Mouse (Mus musculus): Measurements from ENCODE around the gene Sdhc. TPM values are rescaled to one million over a fixed set of nuclear protein-coding genes. Genes with fewer than 3 reads are reported as not detected.

Gene Sdhc
- polyA plus RNA-seq, 1 experiment from 2014 or later, result 334 TPM

DNA sequence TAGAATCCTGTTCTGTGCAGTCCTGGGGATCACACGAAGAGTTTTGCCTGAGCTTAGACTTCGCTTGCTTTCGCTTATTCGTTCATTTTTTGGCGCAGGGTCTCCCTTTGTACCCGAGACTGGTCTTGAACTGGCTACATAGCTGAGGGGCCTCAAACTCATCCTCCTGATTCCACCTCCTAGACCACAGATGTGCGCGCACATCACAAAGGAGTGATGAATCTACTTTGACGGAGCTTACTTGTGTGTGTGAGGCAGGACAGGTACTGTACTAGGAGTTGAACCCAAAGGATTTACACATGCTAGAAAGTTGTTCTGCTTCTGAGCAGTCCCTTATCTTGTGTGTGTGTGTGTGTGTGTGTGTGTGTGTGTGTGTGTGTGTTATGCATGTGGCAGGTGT, 40.4 kb upstream of the Sdhc start:
- no peak overlapping the region for H3K4me3 ChIP-seq (ENCODE audit: low read depth, low read length)
- H3K36me3 ChIP-seq (ENCODE audit: control insufficient read depth, insufficient read depth, low read length), result no peaks in the 10 kb centered on the region
- H3K4me2 ChIP-seq (ENCODE audit: low read depth, low read length), result no peak overlapping the region
- H3K9ac ChIP-seq (replicated peaks; ENCODE audit: low read depth, low read length), result no peak overlapping the region
- 98% methylated on average over 9 of the region's 9 CpGs for WGBS
- no peak overlapping the region for H3K27ac ChIP-seq (ENCODE audit: low read depth, low read length)
- no peak for ATAC-seq (ENCODE audit: low read depth)
- no peaks in the 10 kb centered on the region for H3K9me3 ChIP-seq (ENCODE audit: control insufficient read depth, low read length)
- H3K27me3 ChIP-seq (ENCODE audit: control insufficient read depth, insufficient read depth, low read length), result peaks cover 3% of the 10 kb centered on the region; the same call in 1 of the 2 replicates
- peaks cover 28% of the 10 kb centered on the region for H3K4me1 ChIP-seq (ENCODE audit: control insufficient read depth, insufficient read depth, low read length)

GRCm38 (mm10) chr1:171189476-171190114, 39.2 kb upstream of the Sdhc start:
- Histone ChIP-seq H3K27me3 (ENCODE audit: control insufficient read depth, insufficient read depth, low read length) (no peaks in the 10 kb centered on the region; the same call in 1 of the 2 replicates), H3K27ac (ENCODE audit: low read depth, low read length) (no peak overlapping the region), H3K9me3 (ENCODE audit: control insufficient read depth, low read length) (no peaks in the 10 kb centered on the region), H3K4me1 (ENCODE audit: control insufficient read depth, insufficient read depth, low read length) (peaks cover 20% of the 10 kb centered on the region), H3K9ac (replicated peaks; ENCODE audit: low read depth, low read length) (no peak overlapping the region), H3K4me3 (ENCODE audit: low read depth, low read length) (no peak overlapping the region), H3K4me2 (ENCODE audit: low read depth, low read length) (no peak overlapping the region), H3K36me3 (ENCODE audit: control insufficient read depth, insufficient read depth, low read length) (no peaks in the 10 kb centered on the region)
- 30% methylated on average over 14 of the region's 14 CpGs for WGBS
- 0 out of 2 replicates have a peak, but pooled peaks have one; percentile 42 for ATAC-seq (ENCODE audit: low read depth)

DNA sequence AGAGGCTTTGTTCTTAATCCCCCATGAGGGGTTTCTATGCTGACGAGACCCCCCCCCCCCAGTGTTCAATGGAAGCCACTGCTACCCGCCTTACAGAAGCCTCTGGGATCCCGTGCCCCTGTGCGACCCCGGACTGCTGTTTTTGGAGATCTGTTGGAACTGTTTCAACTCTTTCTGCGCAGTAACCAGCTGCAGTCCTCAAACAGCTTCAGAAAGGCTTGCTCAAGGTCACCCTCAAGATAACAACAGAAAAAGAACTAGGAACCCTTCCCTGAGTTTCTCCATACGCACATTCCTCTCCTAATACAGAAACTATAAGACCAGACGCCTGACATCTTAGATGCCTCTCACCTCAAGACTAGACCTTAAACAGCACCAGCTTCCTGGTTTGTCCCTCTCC, 38.6 kb upstream of the Sdhc start:
- Histone ChIP-seq H3K4me2 (ENCODE audit: low read depth, low read length) (no peak overlapping the region), H3K9me3 (ENCODE audit: control insufficient read depth, low read length) (no peaks in the 10 kb centered on the region), H3K27ac (ENCODE audit: low read depth, low read length) (no peak overlapping the region), H3K36me3 (ENCODE audit: control insufficient read depth, insufficient read depth, low read length) (no peaks in the 10 kb centered on the region), H3K4me1 (ENCODE audit: control insufficient read depth, insufficient read depth, low read length) (peaks cover 20% of the 10 kb centered on the region), H3K4me3 (ENCODE audit: low read depth, low read length) (no peak overlapping the region), H3K9ac (replicated peaks; ENCODE audit: low read depth, low read length) (no peak overlapping the region), H3K27me3 (ENCODE audit: control insufficient read depth, insufficient read depth, low read length) (no peaks in the 10 kb centered on the region; the same call in 1 of the 2 replicates)
- WGBS, result 15% methylated on average over 8 of the region's 8 CpGs
- no peak for ATAC-seq (ENCODE audit: low read depth)

DNA sequence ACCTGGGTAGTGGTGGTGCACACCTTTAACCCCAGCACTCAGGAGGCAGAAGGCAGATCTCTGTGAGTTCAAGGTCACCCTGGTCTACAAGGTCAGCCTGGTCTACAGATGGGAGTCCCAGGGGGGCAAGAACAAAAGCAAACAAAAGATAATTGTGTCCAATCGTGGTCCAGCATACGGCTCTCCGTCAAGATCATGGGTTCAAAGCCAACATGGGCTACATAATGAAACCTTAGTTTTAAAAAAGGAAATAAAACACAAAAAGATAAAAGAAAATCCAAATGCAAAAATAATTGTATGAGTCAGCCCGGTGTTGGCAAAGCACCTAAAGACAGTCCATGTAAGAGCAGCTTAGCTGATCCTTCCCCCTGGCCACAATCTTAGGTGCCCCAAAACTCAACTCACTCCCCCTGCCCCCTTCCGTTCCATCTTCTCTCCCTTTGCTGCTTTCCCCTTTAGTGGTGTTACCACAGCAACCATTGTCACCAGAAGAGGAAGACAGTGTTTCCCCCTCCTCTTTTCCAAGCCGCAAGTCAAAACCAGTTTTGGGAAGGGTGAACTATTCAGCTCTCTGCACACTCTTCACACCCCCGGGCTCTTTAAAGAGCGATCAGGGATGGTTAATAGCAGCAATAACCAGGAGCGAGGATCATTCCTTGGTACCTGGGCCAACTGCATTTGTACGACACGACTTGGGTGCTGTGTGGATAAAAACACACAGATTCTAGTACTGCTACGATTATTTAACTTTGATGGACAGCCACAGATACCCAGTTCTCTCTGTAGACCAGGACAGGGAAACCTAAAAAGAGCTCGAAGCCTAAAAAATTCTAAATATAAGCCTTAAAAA, 37.7 kb upstream of the Sdhc start:
- Histone ChIP-seq H3K9ac (replicated peaks; ENCODE audit: low read depth, low read length) (no peak overlapping the region), H3K36me3 (ENCODE audit: control insufficient read depth, insufficient read depth, low read length) (no peaks in the 10 kb centered on the region), H3K27ac (ENCODE audit: low read depth, low read length) (0 out of 2 replicates have a peak overlapping the region, but pooled peaks have one; percentile 0), H3K4me3 (ENCODE audit: low read depth, low read length) (no peak overlapping the region), H3K27me3 (ENCODE audit: control insufficient read depth, insufficient read depth, low read length) (no peaks in the 10 kb centered on the region), H3K4me1 (ENCODE audit: control insufficient read depth, insufficient read depth, low read length) (peaks cover 16% of the 10 kb centered on the region), H3K4me2 (ENCODE audit: low read depth, low read length) (no peak overlapping the region), H3K9me3 (ENCODE audit: control insufficient read depth, low read length) (no peaks in the 10 kb centered on the region)
- 26% methylated on average over 13 of the region's 13 CpGs for WGBS
- 0 out of 2 replicates have a peak, but pooled peaks have one; percentile 12 for ATAC-seq (ENCODE audit: low read depth)

- H3K4me2 ChIP-seq (ENCODE audit: low read depth, low read length), result no peak overlapping the region
- peak; percentile 45; the same call in 1 of the 2 replicates for ATAC-seq (ENCODE audit: low read depth)
These were observed 35.3 kb upstream of the Sdhc start for GRCm38 (mm10) chr1:171185655-171186054.

DNA sequence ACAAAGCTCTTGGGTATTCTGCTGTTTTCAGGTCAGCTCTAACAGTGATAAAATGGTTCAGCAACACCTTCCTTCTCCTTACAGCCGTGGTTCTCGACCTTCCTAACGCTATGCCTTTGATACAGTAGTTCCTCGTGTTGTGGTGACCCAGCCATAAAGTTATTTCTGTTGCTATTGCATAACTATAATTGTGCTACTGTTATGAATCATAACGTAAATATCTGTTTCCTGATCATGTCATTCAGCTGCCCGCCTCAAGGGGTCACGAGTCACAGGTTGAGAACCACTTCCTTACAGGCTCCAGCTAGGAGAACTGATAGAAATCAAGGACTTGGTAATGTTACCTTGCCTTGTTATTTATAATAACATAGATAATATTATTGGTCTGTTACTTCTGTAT, 33.9 kb upstream of the Sdhc start:
- no peak for ATAC-seq (ENCODE audit: low read depth)
- no peak overlapping the region for H3K4me3 ChIP-seq (ENCODE audit: low read depth, low read length)
- no peaks in the 10 kb centered on the region for H3K27me3 ChIP-seq (ENCODE audit: control insufficient read depth, insufficient read depth, low read length)
- no peak overlapping the region for H3K27ac ChIP-seq (ENCODE audit: low read depth, low read length)
- no peaks in the 10 kb centered on the region for H3K9me3 ChIP-seq (ENCODE audit: control insufficient read depth, low read length)
- no peak overlapping the region for H3K4me2 ChIP-seq (ENCODE audit: low read depth, low read length)
- H3K9ac ChIP-seq (replicated peaks; ENCODE audit: low read depth, low read length), result no peak overlapping the region
- H3K4me1 ChIP-seq (ENCODE audit: control insufficient read depth, insufficient read depth, low read length), result peaks cover 10% of the 10 kb centered on the region; the same call in 1 of the 2 replicates
- 87% methylated on average over 7 of the region's 7 CpGs for WGBS
- H3K36me3 ChIP-seq (ENCODE audit: control insufficient read depth, insufficient read depth, low read length), result no peaks in the 10 kb centered on the region

More at GRCm38 (mm10) chr1:171185655-171186054, 35.3 kb upstream of the Sdhc start:
- H3K27ac ChIP-seq (ENCODE audit: low read depth, low read length), result no peak overlapping the region
- no peaks in the 10 kb centered on the region for H3K36me3 ChIP-seq (ENCODE audit: control insufficient read depth, insufficient read depth, low read length)
- WGBS, result 56% methylated on average over 8 of the region's 8 CpGs
- H3K9me3 ChIP-seq (ENCODE audit: control insufficient read depth, low read length), result no peaks in the 10 kb centered on the region
- H3K9ac ChIP-seq (replicated peaks; ENCODE audit: low read depth, low read length), result no peak overlapping the region
- H3K4me1 ChIP-seq (ENCODE audit: control insufficient read depth, insufficient read depth, low read length), result peaks cover 10% of the 10 kb centered on the region; the same call in 1 of the 2 replicates
- no peaks in the 10 kb centered on the region for H3K27me3 ChIP-seq (ENCODE audit: control insufficient read depth, insufficient read depth, low read length)
- H3K4me3 ChIP-seq (ENCODE audit: low read depth, low read length), result no peak overlapping the region

- ATAC-seq (ENCODE audit: low read depth), result no peak
- Histone ChIP-seq H3K27me3 (ENCODE audit: control insufficient read depth, insufficient read depth, low read length) (no peaks in the 10 kb centered on the region), H3K9ac (replicated peaks; ENCODE audit: low read depth, low read length) (no peak overlapping the region), H3K27ac (ENCODE audit: low read depth, low read length) (no peak overlapping the region), H3K9me3 (ENCODE audit: control insufficient read depth, low read length) (no peaks in the 10 kb centered on the region), H3K36me3 (ENCODE audit: control insufficient read depth, insufficient read depth, low read length) (no peaks in the 10 kb centered on the region), H3K4me2 (ENCODE audit: low read depth, low read length) (no peak overlapping the region), H3K4me1 (ENCODE audit: control insufficient read depth, insufficient read depth, low read length) (0 out of 2 replicates have a peak, but pooled peaks cover 4% of the 10 kb centered on the region), H3K4me3 (ENCODE audit: low read depth, low read length) (no peak overlapping the region)
- 78% methylated on average over 3 of the region's 3 CpGs for WGBS
These were observed 33.2 kb upstream of the Sdhc start for GRCm38 (mm10) chr1:171183620-171184019.

DNA sequence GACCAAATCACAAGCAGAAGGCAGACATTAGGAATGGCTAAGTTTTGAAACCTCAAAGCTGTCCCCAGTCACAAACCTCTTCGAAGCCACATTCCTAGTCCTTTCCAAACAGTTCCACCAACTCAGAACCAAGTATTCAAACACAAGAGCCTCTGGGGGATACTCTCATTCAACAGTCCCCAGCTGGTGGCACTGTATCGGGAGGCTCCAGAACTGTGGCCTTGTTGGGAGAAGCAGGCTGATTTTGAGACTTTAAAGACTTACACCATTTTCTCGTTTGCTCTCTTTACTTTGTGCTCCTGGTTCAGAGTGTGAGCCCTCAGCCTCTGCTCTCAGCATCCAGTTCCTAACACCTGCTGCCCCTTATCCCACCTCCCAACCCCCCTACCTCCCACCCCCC, 32.6 kb upstream of the Sdhc start:
- ATAC-seq (ENCODE audit: low read depth), result no peak
- Histone ChIP-seq H3K27ac (ENCODE audit: low read depth, low read length) (no peak overlapping the region), H3K4me1 (ENCODE audit: control insufficient read depth, insufficient read depth, low read length) (0 out of 2 replicates have a peak, but pooled peaks cover under 1% of the 10 kb centered on the region), H3K9me3 (ENCODE audit: control insufficient read depth, low read length) (no peaks in the 10 kb centered on the region), H3K36me3 (ENCODE audit: control insufficient read depth, insufficient read depth, low read length) (no peaks in the 10 kb centered on the region), H3K4me2 (ENCODE audit: low read depth, low read length) (no peak overlapping the region), H3K4me3 (ENCODE audit: low read depth, low read length) (no peak overlapping the region), H3K27me3 (ENCODE audit: control insufficient read depth, insufficient read depth, low read length) (no peaks in the 10 kb centered on the region), H3K9ac (replicated peaks; ENCODE audit: low read depth, low read length) (no peak overlapping the region)
- WGBS, result 85% methylated on average over 3 of the region's 3 CpGs
